Mouse (Mus musculus) thymus, adult 2 months (tissue): Measurements from ENCODE around the gene Ktn1.

ENCODE experiments used
- CTCF ChIP-seq: fragments of 200-500 bp; IDR thresholded peaks from 2 replicates; pipeline ENCODE4 v1.5.1; 2012; ENCODE audit warnings: mild to moderate bottlenecking, control low read depth, low read length, moderate library complexity, borderline replicate concordance; ENCODE audit not compliant: control insufficient read depth, poor library complexity, insufficient read depth; ENCODE audit errors: extremely low read depth
- POLR2A ChIP-seq: fragments of 200-500 bp; IDR thresholded peaks from 2 replicates; pipeline ENCODE4 v1.6.1; 2012; ENCODE audit warnings: mild to moderate bottlenecking, low read length, control low read depth, moderate library complexity; ENCODE audit not compliant: control insufficient read depth, poor library complexity, insufficient read depth; ENCODE audit errors: extremely low read depth

GRCm38 (mm10) chr14:47649631-47650337 lies 1.5 kb downstream of the Ktn1 start:
- no peak for TF ChIP-seq CTCF
- TF ChIP-seq POLR2A = no peak
